Mouse (Mus musculus) CH12.LX (cell line): ENCODE measurements at regions not wholly inside any gene's neighbourhood (a gene's known extent, or its start where the extent isn't known, plus 50 kb on each side); places are given as distances from the start of the nearest gene placed in this dataset.

Source experiments
- CHD2 ChIP-seq: IDR thresholded peaks from 2 replicates; pipeline ENCODE4 v1.6.1; 2011; ENCODE audit warnings: low read length, improper control_type of control experiment
- CTCF ChIP-seq, 2 experiments: IDR thresholded peaks in 1 of 2; conservative IDR thresholded peaks in 1 of 2; 2 replicates each; pipeline ENCODE4 v1.5.1; 2011 to 2012; ENCODE audit warnings: low read depth in 2 of 2, low read length in 2 of 2, improper control_type of control experiment in 1 of 2, inconsistent platforms in 1 of 2, mild to moderate bottlenecking in 1 of 2, moderate library complexity in 1 of 2
- E2F4 ChIP-seq: IDR thresholded peaks from 2 replicates; pipeline ENCODE4 v1.6.1; 2011; ENCODE audit warnings: low read depth, low read length, improper control_type of control experiment; ENCODE audit not compliant: insufficient replicate concordance
- EP300 ChIP-seq: IDR thresholded peaks from 2 replicates; pipeline ENCODE4 v1.6.1; 2011; ENCODE audit warnings: low read length, improper control_type of control experiment
- ETS1 ChIP-seq: conservative IDR thresholded peaks from 2 replicates; pipeline ENCODE4 v1.6.1; 2012; ENCODE audit warnings: low read depth, mild to moderate bottlenecking, inconsistent platforms, low read length, improper control_type of control experiment, moderate library complexity
- HCFC1 ChIP-seq: IDR thresholded peaks from 2 replicates; pipeline ENCODE4 v1.6.1; 2012; ENCODE audit warnings: low read depth, mild to moderate bottlenecking, inconsistent platforms, low read length, improper control_type of control experiment
- MAZ ChIP-seq: IDR thresholded peaks from 2 replicates; pipeline ENCODE4 v1.6.1; 2012; ENCODE audit warnings: low read depth, mild to moderate bottlenecking, inconsistent platforms, low read length, improper control_type of control experiment, moderate library complexity
- POLR2A ChIP-seq: IDR thresholded peaks from 2 replicates; pipeline ENCODE4 v1.6.1; 2011; ENCODE audit warnings: low read depth, mild to moderate bottlenecking, improper control_type of control experiment, low read length
- SIN3A ChIP-seq: IDR thresholded peaks from 2 replicates; pipeline ENCODE4 v1.6.1; 2012; ENCODE audit warnings: low read length, improper control_type of control experiment, inconsistent platforms
- UBTF ChIP-seq: IDR thresholded peaks from 2 replicates; pipeline ENCODE4 v1.6.1; 2012; ENCODE audit warnings: low read depth, mild to moderate bottlenecking, inconsistent platforms, low read length, improper control_type of control experiment, moderate library complexity
- USF1 ChIP-seq: IDR thresholded peaks from 2 replicates; pipeline ENCODE4 v1.6.1; 2014; ENCODE audit warnings: low read depth, mild to moderate bottlenecking, inconsistent platforms, low read length, improper control_type of control experiment
- ZC3H11A ChIP-seq: IDR thresholded peaks from 2 replicates; pipeline ENCODE4 v1.6.1; 2012; ENCODE audit warnings: low read depth, mild to moderate bottlenecking, inconsistent platforms, low read length, improper control_type of control experiment
- ZKSCAN1 ChIP-seq: IDR thresholded peaks from 2 replicates; pipeline ENCODE4 v1.6.1; 2012; ENCODE audit warnings: low read depth, inconsistent platforms, low read length, improper control_type of control experiment, borderline replicate concordance

DNA sequence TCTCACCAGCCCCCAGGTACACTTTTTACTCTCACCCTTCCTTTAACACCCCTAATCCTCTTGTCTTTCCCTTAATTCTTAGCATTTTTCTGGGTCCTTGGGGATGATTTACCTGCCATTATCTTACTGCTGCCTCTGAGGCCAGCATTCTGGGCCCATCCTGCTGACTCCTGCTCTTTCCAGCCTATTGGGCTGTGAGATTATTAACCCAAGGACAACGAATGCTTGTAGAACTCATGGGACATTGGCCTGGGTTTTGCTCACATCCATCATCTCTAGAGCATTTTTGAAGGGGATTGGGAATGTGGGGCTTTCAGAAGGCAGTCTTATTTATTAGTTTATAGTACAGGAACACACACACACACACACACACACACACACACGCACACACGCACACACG, 134.5 kb upstream of the Max start:
- TF ChIP-seq HCFC1 (no peak), CTCF (conservative IDR thresholded peaks at IDR 0.05 in 1 of 2, IDR thresholded peaks at IDR 0.05 in 1 of 2; ENCODE audit: low read depth in 2 of 2, low read length in 2 of 2) (no peak), MAZ (no peak), USF1 (no peak), UBTF (no peak), ZC3H11A (no peak), ETS1 (no peak), POLR2A (no peak), CHD2 (no peak), EP300 (no peak), E2F4 (no peak), ZKSCAN1 (no peak), SIN3A (no peak)
